Mouse (Mus musculus) limb, embryonic 13.5 days (tissue): ENCODE data around the gene Pex7. TPM values are rescaled to one million over a fixed set of nuclear protein-coding genes. Genes with fewer than 3 reads are reported as not detected.

ENCODE experiments used
- ATAC-seq: fragments of 200-750 bp; cut with Nextera tagmentation; 2 replicates; pipeline ENCODE4 v1.8.0; 2017; ENCODE audit warnings: low read depth, moderate number of reproducible peaks, moderate TSS enrichment; ENCODE audit not compliant: low FRiP score
- H3K27ac ChIP-seq: fragments of 300-500 bp; sonication (generic); 2 replicates; pipeline ENCODE4 v1.5.1; 2015; ENCODE audit warnings: inconsistent platforms, mild to moderate bottlenecking, moderate library complexity
- H3K27me3 ChIP-seq: fragments of 300-500 bp; sonication (generic); 2 replicates; pipeline ENCODE4 v1.6.1; 2015; ENCODE audit warnings: mild to moderate bottlenecking, inconsistent platforms
- H3K36me3 ChIP-seq: fragments of 300-500 bp; sonication (generic); 2 replicates; pipeline ENCODE4 v1.6.1; 2015; ENCODE audit warnings: inconsistent platforms, mild to moderate bottlenecking, moderate library complexity
- H3K4me1 ChIP-seq: fragments of 300-500 bp; sonication (generic); 2 replicates; pipeline ENCODE4 v1.6.1; 2015; ENCODE audit warnings: inconsistent platforms
- H3K4me2 ChIP-seq: fragments of 300-500 bp; sonication (generic); replicated peaks from 2 replicates; pipeline ENCODE4 v1.6.1; 2015; ENCODE audit warnings: inconsistent platforms, mild to moderate bottlenecking, moderate library complexity
- H3K4me3 ChIP-seq: fragments of 300-500 bp; sonication (generic); 2 replicates; pipeline ENCODE4 v1.5.1; 2015; ENCODE audit warnings: moderate library complexity, mild to moderate bottlenecking, inconsistent platforms
- H3K9ac ChIP-seq: fragments of 300-500 bp; sonication (generic); 2 replicates; pipeline ENCODE4 v1.6.1; 2015; ENCODE audit warnings: mild to moderate bottlenecking, inconsistent platforms
- H3K9me3 ChIP-seq: fragments of 300-500 bp; sonication (generic); 2 replicates; pipeline ENCODE4 v1.6.1; 2016; ENCODE audit warnings: inconsistent platforms
- WGBS: fragments of 180-500 bp; shearing (Covaris S2); methylation state at CpG from one replicate; pipeline ENCODE4 v1.1.7; 2015; 5-methylcytosine and 5-hydroxymethylcytosine counted together
- polyA plus RNA-seq: library from polyadenylated mRNA; unstranded; fragments of >200 nt; fragmentation: Nextera tagmentation; extraction: Ambion mirVana; gene quantifications from 2 replicates; pipeline ENCODE4 v1.2.1, GENCODE M21; 2015

Pex7 gene
- polyA plus RNA-seq, 1 experiment from 2014 or later: 20.9 TPM

DNA sequence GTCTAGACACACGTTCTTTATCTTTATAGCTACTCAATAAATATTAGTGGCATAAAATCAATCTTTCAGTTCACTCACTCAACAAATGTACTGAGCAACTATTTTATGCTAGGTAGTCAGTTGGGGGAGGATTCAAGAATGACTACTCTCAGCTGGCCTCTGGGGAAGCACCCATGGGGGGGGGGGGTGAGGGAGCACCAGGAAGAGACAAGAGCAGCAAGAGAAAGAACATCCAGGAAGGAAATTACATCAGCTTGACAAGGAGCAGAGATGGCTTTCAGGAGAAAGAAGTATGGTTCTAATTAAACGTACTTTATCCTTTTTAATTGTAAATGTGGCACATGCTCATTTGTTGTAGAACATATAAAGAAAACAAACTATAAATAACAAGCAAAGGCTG, 53.9 kb downstream of the Pex7 start:
- H3K4me1 ChIP-seq: peaks cover 29% of the 10 kb centered on the region
- no peak overlapping the region for H3K4me3 ChIP-seq
- H3K27me3 ChIP-seq: peaks cover 61% of the 10 kb centered on the region
- 24% methylated on average over 2 of the region's 2 CpGs for WGBS
- H3K9me3 ChIP-seq: no peaks in the 10 kb centered on the region
- H3K9ac ChIP-seq: no peak overlapping the region
- no peak overlapping the region for H3K4me2 ChIP-seq
- no peak overlapping the region for H3K27ac ChIP-seq
- no peak for ATAC-seq
- H3K36me3 ChIP-seq: no peaks in the 10 kb centered on the region

GRCm38 (mm10) chr10:19852776-19853175, 54.7 kb downstream of the Pex7 start:
- Histone ChIP-seq H3K4me2 (no peak overlapping the region), H3K9ac (no peak overlapping the region), H3K27me3 (peaks cover 68% of the 10 kb centered on the region), H3K4me3 (no peak overlapping the region), H3K27ac (no peak overlapping the region), H3K36me3 (no peaks in the 10 kb centered on the region), H3K9me3 (no peaks in the 10 kb centered on the region), H3K4me1 (peaks cover 29% of the 10 kb centered on the region)
- WGBS: 16% methylated on average over 6 of the region's 6 CpGs
- ATAC-seq: no peak

DNA sequence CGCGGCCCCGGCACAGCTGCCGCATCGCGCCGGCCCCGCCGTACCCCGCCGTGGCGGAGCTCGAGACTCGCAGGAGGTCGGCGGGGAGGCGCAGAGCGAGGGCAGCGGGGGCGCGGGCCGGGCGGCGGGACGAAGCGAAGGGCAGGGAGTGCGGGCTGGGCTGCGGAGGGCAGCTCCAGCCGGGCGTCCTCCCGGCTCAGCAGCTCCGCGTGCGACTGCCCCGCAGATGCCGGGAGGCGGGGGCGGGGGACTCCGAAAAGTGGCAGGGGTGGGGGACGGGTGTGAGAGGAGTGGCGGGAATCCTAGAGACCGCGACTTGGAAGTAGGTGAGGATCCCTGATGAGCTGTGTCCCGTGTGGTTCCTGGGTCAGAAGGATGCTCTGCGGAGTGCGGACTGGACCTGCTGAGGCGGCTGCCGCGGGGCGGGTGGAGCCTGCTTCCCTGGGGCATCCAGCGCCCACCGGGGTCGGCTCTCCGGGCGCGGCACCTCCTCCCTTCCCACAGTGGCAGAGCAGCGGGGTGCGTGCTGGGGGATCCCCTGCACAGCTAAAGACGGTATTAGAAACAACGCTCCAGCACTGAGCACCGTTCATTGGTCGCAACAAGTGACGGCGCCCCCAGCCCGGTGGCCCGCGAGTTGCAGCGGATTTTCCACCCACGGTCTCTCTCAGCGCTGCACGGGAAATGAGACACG, 56.3 kb downstream of the Pex7 start, which contains the start of gene Slc35d3:
Slc35d3 (minus strand) TSS at position 462 of the 694 bp plus-strand sequence.
- Histone ChIP-seq H3K4me1 (peaks cover 29% of the 10 kb centered on the region), H3K4me3 (peak within 1 kb of the TSS; percentile 64), H3K36me3 (no peaks in the 10 kb centered on the region), H3K9ac (peak within 1 kb of the TSS; percentile 67), H3K27ac (no peak within 1 kb of the TSS), H3K27me3 (peaks cover 81% of the 10 kb centered on the region), H3K9me3 (no peaks in the 10 kb centered on the region), H3K4me2 (peak within 1 kb of the TSS; percentile 99)
- WGBS: under 1% methylated on average over 66 of the region's 72 CpGs
- ATAC-seq: peak; percentile 43; the same call in 1 of the 2 replicates

GRCm38 (mm10) chr10:19850544-19850997, 56.9 kb downstream of the Pex7 start:
- H3K4me2 ChIP-seq: peak overlapping the region; percentile 99
- H3K4me1 ChIP-seq: peaks cover 29% of the 10 kb centered on the region
- WGBS: under 1% methylated on average over 36 of the region's 36 CpGs
- H3K27ac ChIP-seq: no peak overlapping the region
- peak overlapping the region; percentile 64 for H3K4me3 ChIP-seq
- no peaks in the 10 kb centered on the region for H3K36me3 ChIP-seq
- H3K9ac ChIP-seq: peak overlapping the region; percentile 67
- ATAC-seq: peak; percentile 52
- peaks cover 86% of the 10 kb centered on the region for H3K27me3 ChIP-seq
- no peaks in the 10 kb centered on the region for H3K9me3 ChIP-seq

GRCm38 (mm10) chr10:19849771-19850365, 57.6 kb downstream of the Pex7 start:
- Histone ChIP-seq H3K4me2 (peak overlapping the region; percentile 99), H3K9ac (peak overlapping the region; percentile 67), H3K27me3 (peaks cover 84% of the 10 kb centered on the region), H3K4me3 (peak overlapping the region; percentile 64), H3K9me3 (no peaks in the 10 kb centered on the region), H3K27ac (no peak overlapping the region), H3K36me3 (no peaks in the 10 kb centered on the region), H3K4me1 (peaks cover 29% of the 10 kb centered on the region)
- WGBS: 0% methylated on average over 31 of the region's 32 CpGs
- peak; percentile 26 for ATAC-seq

DNA sequence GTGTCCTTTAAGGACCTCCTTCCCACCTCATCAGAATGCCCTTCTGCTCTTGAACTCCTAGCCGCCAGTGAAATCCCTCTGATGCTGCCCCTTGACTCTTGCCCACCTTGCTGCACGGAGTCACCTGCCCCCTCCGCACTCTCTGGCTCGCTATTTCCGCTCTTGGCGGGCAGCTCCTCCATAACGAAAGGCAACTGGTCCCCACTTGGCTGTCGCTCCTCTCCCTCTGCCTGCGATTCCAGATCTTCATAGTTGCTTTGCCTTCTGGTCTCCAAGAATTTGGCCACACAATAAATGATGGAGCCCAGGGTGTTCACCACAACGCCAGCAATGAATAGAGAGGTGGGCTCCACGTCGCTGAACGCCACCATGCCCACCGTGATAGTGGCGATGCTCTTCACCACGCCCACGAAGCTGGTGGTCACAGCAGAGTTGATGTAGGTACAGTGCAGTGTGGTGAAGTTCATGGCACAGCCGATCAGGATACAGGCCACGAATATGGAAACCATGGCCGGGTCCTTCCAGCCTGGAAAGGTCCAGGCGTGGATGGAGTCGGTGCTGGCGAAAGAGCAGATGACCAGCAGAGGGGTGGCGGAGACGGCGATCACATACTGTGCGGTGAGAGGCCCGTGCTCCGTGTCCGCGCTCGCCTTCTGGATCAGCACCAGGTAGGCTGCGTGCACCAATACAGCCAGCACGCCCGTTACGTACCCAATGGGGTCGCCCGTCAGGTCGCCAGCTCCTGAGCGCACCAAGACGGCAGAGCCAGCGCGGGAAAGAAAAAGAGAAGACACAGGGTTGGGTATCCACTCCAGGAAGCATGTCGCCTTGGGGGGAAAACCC, 58.3 kb downstream of the Pex7 start:
- peak; percentile 7; the same call in 1 of the 2 replicates for ATAC-seq
- H3K27ac ChIP-seq: no peak overlapping the region

GRCm38 (mm10) chr10:19839836-19840235, 67.7 kb downstream of the Pex7 start:
- WGBS: 85% methylated on average over 5 of the region's 5 CpGs
- no peak overlapping the region for H3K4me3 ChIP-seq
- no peaks in the 10 kb centered on the region for H3K4me1 ChIP-seq
- no peak overlapping the region for H3K9ac ChIP-seq
- H3K9me3 ChIP-seq: no peaks in the 10 kb centered on the region
- H3K36me3 ChIP-seq: no peaks in the 10 kb centered on the region
- no peak overlapping the region for H3K27ac ChIP-seq
- peaks cover 12% of the 10 kb centered on the region; the same call in 1 of the 2 replicates for H3K27me3 ChIP-seq
- no peak for ATAC-seq
- no peak overlapping the region for H3K4me2 ChIP-seq

More for the DNA sequence above, 58.3 kb downstream of the Pex7 start:
- Histone ChIP-seq H3K27me3 (peaks cover 83% of the 10 kb centered on the region), H3K9ac (0 out of 2 replicates have a peak overlapping the region, but pooled peaks have one; percentile 67), H3K4me3 (peak overlapping the region; percentile 64), H3K36me3 (no peaks in the 10 kb centered on the region), H3K4me1 (peaks cover 29% of the 10 kb centered on the region), H3K4me2 (peak overlapping the region; percentile 99), H3K9me3 (no peaks in the 10 kb centered on the region)
- 5% methylated on average over 44 of the region's 44 CpGs for WGBS

- Histone ChIP-seq H3K36me3 (no peaks in the 10 kb centered on the region), H3K9me3 (no peaks in the 10 kb centered on the region), H3K9ac (no peak overlapping the region), H3K27ac (no peak overlapping the region), H3K4me3 (no peak overlapping the region), H3K27me3 (no peaks in the 10 kb centered on the region), H3K4me2 (no peak overlapping the region), H3K4me1 (no peaks in the 10 kb centered on the region)
- 89% methylated on average over 8 of the region's 8 CpGs for WGBS
- no peak for ATAC-seq
Measured at GRCm38 (mm10) chr10:19835887-19836710, 71.4 kb downstream of the Pex7 start.

- no peak overlapping the region for H3K4me2 ChIP-seq
- no peaks in the 10 kb centered on the region for H3K36me3 ChIP-seq
- H3K4me1 ChIP-seq: no peaks in the 10 kb centered on the region
- 91% methylated on average over 6 of the region's 6 CpGs for WGBS
- no peaks in the 10 kb centered on the region for H3K9me3 ChIP-seq
- H3K27me3 ChIP-seq: peaks cover 12% of the 10 kb centered on the region
- H3K27ac ChIP-seq: no peak overlapping the region
- ATAC-seq: no peak
- H3K4me3 ChIP-seq: no peak overlapping the region
- no peak overlapping the region for H3K9ac ChIP-seq
Measured at GRCm38 (mm10) chr10:19834222-19834621, 73.3 kb downstream of the Pex7 start.

DNA sequence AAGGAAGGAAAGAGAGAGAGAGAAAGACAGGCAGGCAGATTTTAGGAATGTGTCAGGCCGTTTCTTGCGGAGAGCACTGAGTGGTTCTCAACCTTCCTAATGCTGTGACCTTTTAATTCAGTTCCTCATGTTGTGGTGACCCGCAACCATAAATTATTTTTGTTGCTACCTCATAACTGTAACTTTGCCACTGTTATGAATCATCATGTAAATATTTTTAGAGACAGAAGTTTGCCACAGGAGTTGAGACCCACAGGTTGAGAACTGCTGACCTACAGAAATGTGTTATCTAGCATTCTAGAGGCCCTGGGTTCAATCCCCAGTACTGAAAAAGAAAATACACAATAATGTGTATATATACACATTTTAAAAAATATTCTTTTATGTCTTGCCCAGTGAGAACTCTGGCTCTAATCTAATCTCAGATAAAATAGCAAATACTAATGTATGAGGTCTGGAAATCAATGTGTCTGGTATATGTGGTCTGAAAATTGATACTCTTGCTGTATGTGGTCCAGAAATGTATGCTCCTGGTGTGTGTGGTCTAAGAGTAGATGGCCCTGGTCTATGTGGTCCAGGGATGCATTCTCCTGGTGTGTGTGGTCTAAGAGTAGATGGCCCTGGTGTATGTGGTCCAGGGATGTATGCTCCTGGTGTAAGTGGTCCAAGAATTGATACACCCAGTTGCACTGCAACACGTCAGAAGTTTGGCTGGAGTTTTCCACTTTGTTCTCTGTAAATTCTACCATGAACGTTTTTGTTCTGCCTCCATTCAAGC, 76.2 kb downstream of the Pex7 start:
- Histone ChIP-seq H3K4me2 (no peak overlapping the region), H3K36me3 (no peaks in the 10 kb centered on the region), H3K4me3 (no peak overlapping the region), H3K9me3 (no peaks in the 10 kb centered on the region), H3K27ac (no peak overlapping the region), H3K4me1 (peaks cover 3% of the 10 kb centered on the region; the same call in 1 of the 2 replicates), H3K9ac (no peak overlapping the region), H3K27me3 (peaks cover 12% of the 10 kb centered on the region)
- no peak for ATAC-seq
- 79% methylated on average over 5 of the region's 5 CpGs for WGBS

- Histone ChIP-seq H3K36me3 (no peaks in the 10 kb centered on the region), H3K4me3 (no peak overlapping the region), H3K27ac (no peak overlapping the region), H3K9me3 (no peaks in the 10 kb centered on the region), H3K4me1 (no peaks in the 10 kb centered on the region), H3K4me2 (no peak overlapping the region), H3K9ac (no peak overlapping the region), H3K27me3 (peaks cover 10% of the 10 kb centered on the region; the same call in 1 of the 2 replicates)
- WGBS: 41% methylated on average over 3 of the region's 3 CpGs
- ATAC-seq: no peak
Measured at GRCm38 (mm10) chr10:19820986-19821385, 86.5 kb downstream of the Pex7 start.
